Mouse (Mus musculus) embryonic facial prominence, embryonic 11.5 days (tissue): ENCODE measurements around the gene Smc2. TPM values are rescaled to one million over a fixed set of nuclear protein-coding genes. Genes with fewer than 3 reads are reported as not detected.
"Not testable (repeated sequence)": the region's sequence is repeated elsewhere in the genome, so short reads cannot be mapped to it uniquely, and the experiment has no call there.

Source experiments
- ATAC-seq: fragments of 200-750 bp; cut with Nextera tagmentation; replicated peaks from 2 replicates; pipeline ENCODE4 v1.8.0; 2017; ENCODE audit warnings: low read depth; ENCODE audit not compliant: insufficient number of reproducible peaks, low FRiP score, low TSS enrichment
- DNase-seq: peaks from one replicate; pipeline ENCODE4 v3.0.0-alpha.2; 2015; ENCODE audit warnings: low spot score
- H3K27ac ChIP-seq: fragments of 300-500 bp; sonication (generic); replicated peaks from 2 replicates; pipeline ENCODE4 v1.5.1; 2014; ENCODE audit warnings: mild to moderate bottlenecking, low read depth, low read length, control low read depth
- H3K27me3 ChIP-seq: fragments of 300-500 bp; sonication (generic); 2 replicates; pipeline ENCODE4 v1.6.1; 2014; ENCODE audit warnings: mild to moderate bottlenecking, low read length, moderate library complexity, mixed read lengths; ENCODE audit not compliant: control insufficient read depth, insufficient read depth
- H3K36me3 ChIP-seq: fragments of 300-500 bp; sonication (generic); replicated peaks from 2 replicates; pipeline ENCODE4 v1.6.1; 2014; ENCODE audit warnings: low read depth, mild to moderate bottlenecking, low read length, moderate library complexity, mixed read lengths; ENCODE audit not compliant: control insufficient read depth, insufficient read depth
- H3K4me1 ChIP-seq: fragments of 300-500 bp; sonication (generic); 2 replicates; pipeline ENCODE4 v1.6.1; 2014; ENCODE audit warnings: low read length, mixed read lengths; ENCODE audit not compliant: control insufficient read depth, insufficient read depth
- H3K4me2 ChIP-seq: fragments of 300-500 bp; sonication (generic); 2 replicates; pipeline ENCODE4 v1.6.1; 2014; ENCODE audit warnings: low read depth, mild to moderate bottlenecking, control low read depth, low read length, moderate library complexity
- H3K4me3 ChIP-seq: fragments of 300-500 bp; sonication (generic); 2 replicates; pipeline ENCODE4 v1.5.1; 2014; ENCODE audit warnings: low read depth, low read length, control low read depth
- H3K9ac ChIP-seq: fragments of 300-500 bp; sonication (generic); replicated peaks from 2 replicates; pipeline ENCODE4 v1.6.1; 2014; ENCODE audit warnings: mild to moderate bottlenecking, control low read depth, low read length
- H3K9me3 ChIP-seq: fragments of 300-500 bp; sonication (generic); replicated peaks from 2 replicates; pipeline ENCODE4 v1.6.1; 2016; ENCODE audit warnings: mild to moderate bottlenecking, low read length, inconsistent platforms, mixed read lengths; ENCODE audit not compliant: control insufficient read depth
- WGBS: fragments of 180-500 bp; shearing (Covaris S2); extraction: QIAGEN DNeasy Blood & Tissue Kit; methylation state at CpG from one replicate; pipeline ENCODE4 v1.1.7; 2014; 5-methylcytosine and 5-hydroxymethylcytosine counted together
- polyA plus RNA-seq: library from polyadenylated mRNA; unstranded; fragments of >200 nt; fragmentation: Nextera tagmentation; extraction: Ambion mirVana; gene quantifications from 2 replicates; pipeline ENCODE4 v1.2.1, GENCODE M21; 2014

Smc2 gene
- 229 and 260 TPM in 2 replicates for polyA plus RNA-seq

DNA sequence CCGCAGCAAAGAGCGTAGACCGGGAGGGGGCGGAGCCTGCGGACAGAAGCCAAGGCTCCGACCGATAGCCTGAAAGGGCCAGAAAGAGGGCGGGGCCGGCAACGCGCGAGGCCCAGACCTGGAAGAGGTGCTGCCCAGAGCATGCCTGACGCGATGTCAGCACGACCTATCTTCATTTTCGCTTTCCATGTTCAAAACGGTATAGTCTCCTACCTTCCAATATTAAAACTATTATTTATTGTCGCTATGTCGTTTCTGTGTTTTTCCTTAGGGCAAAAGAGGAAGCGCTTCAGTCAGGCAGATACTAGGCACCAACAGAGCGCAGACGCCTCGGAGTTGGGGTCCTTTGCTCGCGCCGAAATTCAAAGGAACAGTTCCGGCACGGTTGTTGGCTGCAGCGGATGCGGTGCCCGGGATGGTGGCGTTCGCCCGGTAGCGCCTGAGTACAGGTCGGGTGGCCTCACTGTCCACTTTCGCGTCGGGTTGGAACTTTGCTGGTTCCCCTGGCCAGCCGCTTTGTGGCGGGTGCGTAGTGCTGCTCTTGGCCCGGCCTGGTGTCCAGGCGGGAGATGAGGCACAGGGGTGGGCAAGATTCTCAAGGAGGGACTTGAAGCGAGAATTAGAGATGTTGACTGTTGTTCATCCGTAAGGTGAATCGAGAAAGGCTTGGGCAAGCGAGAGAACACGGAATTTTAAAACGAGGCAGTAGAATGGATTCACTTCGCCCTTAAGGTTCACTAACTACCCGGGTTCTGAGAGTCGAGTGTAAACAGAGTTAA lies at the start of gene Smc2:
Gene Smc2 (plus strand): TSS at position 358 of the 779 bp plus-strand sequence.
- Histone ChIP-seq H3K9ac (peak within 1 kb of the TSS; percentile 84), H3K27ac (peak within 1 kb of the TSS; percentile 64; the same call in 1 of the 2 replicates), H3K9me3 (no peaks in the 10 kb centered on the region), H3K4me1 (no peaks in the 10 kb centered on the region), H3K27me3 (no peaks in the 10 kb centered on the region), H3K4me2 (peak within 1 kb of the TSS; percentile 51), H3K4me3 (peak within 1 kb of the TSS; percentile 87), H3K36me3 (no peaks in the 10 kb centered on the region; the same call in 1 of the 2 replicates)
- ATAC-seq (peak; percentile 99), DNase-seq (peak; percentile 95)
- under 1% methylated on average over 53 of the region's 53 CpGs for WGBS

DNA sequence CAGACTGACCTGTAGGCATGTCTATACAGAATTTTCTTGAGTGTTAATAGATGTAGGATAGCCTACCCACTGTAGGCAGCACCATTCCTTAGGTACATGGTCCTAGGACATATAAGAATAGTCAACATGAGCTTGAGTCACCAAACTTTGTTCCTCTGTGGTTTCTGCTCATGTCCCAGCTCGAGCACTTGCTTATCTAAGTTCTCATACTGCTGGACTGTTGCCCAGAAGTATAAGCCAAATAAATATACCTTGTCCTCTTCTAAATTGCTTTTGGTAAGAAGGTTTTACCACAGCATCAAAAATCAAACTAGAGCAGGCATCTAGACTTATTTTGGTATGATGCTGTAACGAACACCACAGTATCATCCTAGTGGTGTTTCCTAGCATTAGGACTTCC lies 27.5 kb upstream of the Smc2 start:
- ATAC-seq (no peak), DNase-seq (no peak)
- Histone ChIP-seq H3K9me3 (no peaks in the 10 kb centered on the region), H3K9ac (no peak overlapping the region), H3K27me3 (no peaks in the 10 kb centered on the region), H3K36me3 (no peaks in the 10 kb centered on the region), H3K4me3 (no peak overlapping the region), H3K4me1 (no peaks in the 10 kb centered on the region), H3K4me2 (no peak overlapping the region), H3K27ac (no peak overlapping the region)
- 82% methylated on average over 2 of the region's 2 CpGs for WGBS

- Histone ChIP-seq H3K27ac (no peak overlapping the region), H3K36me3 (no peaks in the 10 kb centered on the region), H3K4me3 (no peak overlapping the region), H3K27me3 (no peaks in the 10 kb centered on the region), H3K4me1 (no peaks in the 10 kb centered on the region), H3K9ac (no peak overlapping the region), H3K9me3 (no peaks in the 10 kb centered on the region), H3K4me2 (no peak overlapping the region)
- ATAC-seq (no peak), DNase-seq (no peak)
- WGBS: 70% methylated on average over 4 of the region's 4 CpGs
Observed at GRCm38 (mm10) chr4:52423653-52424052, 15.4 kb upstream of the Smc2 start.

GRCm38 (mm10) chr4:52429310-52430198 lies 9.5 kb upstream of the Smc2 start:
- H3K4me1 ChIP-seq: no peaks in the 10 kb centered on the region
- peak; percentile 85 for ATAC-seq
- no peak overlapping the region for H3K27ac ChIP-seq
- H3K27me3 ChIP-seq: no peaks in the 10 kb centered on the region
- H3K9me3 ChIP-seq: no peaks in the 10 kb centered on the region
- H3K4me3 ChIP-seq: no peak overlapping the region
- 41% methylated on average over 7 of the region's 7 CpGs for WGBS
- H3K9ac ChIP-seq: no peak overlapping the region
- DNase-seq: peak; percentile 63
- H3K36me3 ChIP-seq: no peaks in the 10 kb centered on the region
- H3K4me2 ChIP-seq: no peak overlapping the region

GRCm38 (mm10) chr4:52435551-52435950 lies 3.5 kb upstream of the Smc2 start:
- H3K4me2 ChIP-seq, H3K27me3 ChIP-seq, H3K36me3 ChIP-seq, H3K4me3 ChIP-seq, H3K27ac ChIP-seq, DNase-seq, H3K9me3 ChIP-seq, H3K4me1 ChIP-seq, ATAC-seq, H3K9ac ChIP-seq: not testable (repeated sequence)
- 96% methylated on average over 2 of the region's 2 CpGs for WGBS

GRCm38 (mm10) chr4:52438371-52438885 lies 615 bp upstream of the Smc2 start:
- Histone ChIP-seq H3K9me3 (no peaks in the 10 kb centered on the region), H3K4me1 (no peaks in the 10 kb centered on the region), H3K36me3 (no peaks in the 10 kb centered on the region; the same call in 1 of the 2 replicates), H3K4me2 (peak overlapping the region; percentile 25), H3K27me3 (no peaks in the 10 kb centered on the region), H3K27ac (peak overlapping the region; percentile 64; the same call in 1 of the 2 replicates), H3K4me3 (peak overlapping the region; percentile 87), H3K9ac (peak overlapping the region; percentile 84)
- DNase-seq (no peak), ATAC-seq (no peak)
- under 1% methylated on average over 20 of the region's 20 CpGs for WGBS

- Histone ChIP-seq H3K4me1 (no peaks in the 10 kb centered on the region), H3K4me3 (no peak overlapping the region), H3K4me2 (no peak overlapping the region), H3K9ac (no peak overlapping the region), H3K27ac (no peak overlapping the region), H3K36me3 (peaks cover 6% of the 10 kb centered on the region), H3K9me3 (no peaks in the 10 kb centered on the region), H3K27me3 (no peaks in the 10 kb centered on the region)
- DNase-seq (peak; percentile 26), ATAC-seq (no peak)
- 100% methylated on average over 1 of the region's 1 CpGs for WGBS
Observed at GRCm38 (mm10) chr4:52459726-52460125, 20.7 kb downstream of the Smc2 start.
